Mouse (Mus musculus) kidney, adult 2 months (tissue): ENCODE measurements around the gene Chaf1a.

ENCODE experiments used
- CTCF ChIP-seq: fragments of 200-500 bp; conservative IDR thresholded peaks from 2 replicates; pipeline ENCODE4 v1.5.1; 2011; ENCODE audit warnings: low read depth, mild to moderate bottlenecking, control low read depth, low read length, moderate library complexity, mixed read lengths; ENCODE audit not compliant: insufficient read depth, insufficient read length
- POLR2A ChIP-seq: fragments of 200-500 bp; IDR thresholded peaks from one replicate; pipeline ENCODE4 v1.6.1; 2011; ENCODE audit warnings: low read depth, low read length, control low read depth

GRCm38 (mm10) chr17:56102927-56103326 is 62.7 kb downstream of the Chaf1a start:
- no peak for TF ChIP-seq CTCF
- no peak for TF ChIP-seq POLR2A
